Mouse (Mus musculus): Measurements from ENCODE around the gene Cept1. TPM values are rescaled to one million over a fixed set of nuclear protein-coding genes. Genes with fewer than 3 reads are reported as not detected.

Cept1 gene
- polyA plus RNA-seq, 1 experiment from 2014 or later = 42.6 TPM

DNA sequence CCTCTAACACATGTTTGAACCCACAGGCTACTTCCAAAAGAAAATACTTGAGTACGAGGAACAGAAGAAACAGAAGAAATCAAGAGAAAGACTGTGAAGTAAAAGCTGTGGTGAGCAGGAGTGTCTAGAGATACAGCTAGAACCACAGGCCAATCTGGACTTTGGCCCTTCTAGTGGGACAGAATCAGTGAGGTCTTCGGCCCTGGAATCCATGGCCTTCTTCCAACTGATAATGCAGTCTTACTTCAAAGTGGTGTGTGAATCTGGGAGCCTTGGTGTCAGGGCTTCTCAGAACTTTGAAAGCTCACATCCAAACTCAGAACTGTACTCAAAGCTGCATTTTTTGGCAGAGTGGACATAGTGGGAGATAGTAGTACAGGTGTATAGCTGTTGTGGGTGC is 47.1 kb downstream of the Cept1 start:
- H3K4me2 ChIP-seq (replicated peaks; ENCODE audit: low read depth, low read length) = no peak overlapping the region
- H3K9ac ChIP-seq (ENCODE audit: low read depth, low read length) = no peak overlapping the region
- H3K4me3 ChIP-seq (ENCODE audit: low read depth, low read length) = no peak overlapping the region
- no peaks in the 10 kb centered on the region for H3K27me3 ChIP-seq (ENCODE audit: control insufficient read depth, insufficient read depth, low read length)
- H3K9me3 ChIP-seq (ENCODE audit: control insufficient read depth, low read length) = no peaks in the 10 kb centered on the region
- H3K27ac ChIP-seq (ENCODE audit: low read depth, low read length) = no peak overlapping the region
- DNase-seq (ENCODE audit: low spot score) (no peak), ATAC-seq (ENCODE audit: low FRiP score) (no peak)
- no peaks in the 10 kb centered on the region for H3K4me1 ChIP-seq (replicated peaks; ENCODE audit: control insufficient read depth, insufficient read depth, low read length)
- 93% methylated on average over 2 of the region's 2 CpGs for WGBS
- 0 out of 2 replicates have a peak, but pooled peaks cover 2% of the 10 kb centered on the region for H3K36me3 ChIP-seq (ENCODE audit: control insufficient read depth, insufficient read depth, low read length)

DNA sequence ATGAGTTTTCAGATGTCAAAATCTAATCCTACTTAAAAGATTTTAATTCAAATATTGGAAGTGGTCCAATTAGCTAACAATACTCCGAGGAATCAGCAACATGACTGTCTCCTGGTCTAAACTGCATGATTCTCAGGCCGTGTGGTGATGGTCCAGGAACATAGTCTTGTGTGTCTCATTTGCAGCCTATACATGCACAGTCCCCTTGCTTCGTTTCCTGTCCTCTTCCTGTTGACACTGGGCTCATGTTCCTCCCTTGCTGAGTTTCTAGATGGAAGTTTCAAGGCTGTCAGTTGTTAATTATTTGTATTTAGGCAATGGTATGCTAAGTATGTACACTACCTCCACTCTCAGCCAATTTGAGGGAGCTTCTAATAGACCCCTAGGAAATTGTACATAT is 50.6 kb downstream of the Cept1 start:
- no peak for DNase-seq (ENCODE audit: low spot score)
- ATAC-seq (ENCODE audit: low FRiP score) = no peak
- no peak overlapping the region for H3K4me3 ChIP-seq (ENCODE audit: low read depth, low read length)
- H3K4me2 ChIP-seq (replicated peaks; ENCODE audit: low read depth, low read length) = no peak overlapping the region
- no peaks in the 10 kb centered on the region for H3K36me3 ChIP-seq (ENCODE audit: control insufficient read depth, insufficient read depth, low read length)
- H3K4me1 ChIP-seq (replicated peaks; ENCODE audit: control insufficient read depth, insufficient read depth, low read length) = no peaks in the 10 kb centered on the region
- no peaks in the 10 kb centered on the region for H3K9me3 ChIP-seq (ENCODE audit: control insufficient read depth, low read length)
- no peaks in the 10 kb centered on the region for H3K27me3 ChIP-seq (ENCODE audit: control insufficient read depth, insufficient read depth, low read length)
- no peak overlapping the region for H3K27ac ChIP-seq (ENCODE audit: low read depth, low read length)
- 81% methylated on average over 3 of the region's 3 CpGs for WGBS
- H3K9ac ChIP-seq (ENCODE audit: low read depth, low read length) = no peak overlapping the region

DNA sequence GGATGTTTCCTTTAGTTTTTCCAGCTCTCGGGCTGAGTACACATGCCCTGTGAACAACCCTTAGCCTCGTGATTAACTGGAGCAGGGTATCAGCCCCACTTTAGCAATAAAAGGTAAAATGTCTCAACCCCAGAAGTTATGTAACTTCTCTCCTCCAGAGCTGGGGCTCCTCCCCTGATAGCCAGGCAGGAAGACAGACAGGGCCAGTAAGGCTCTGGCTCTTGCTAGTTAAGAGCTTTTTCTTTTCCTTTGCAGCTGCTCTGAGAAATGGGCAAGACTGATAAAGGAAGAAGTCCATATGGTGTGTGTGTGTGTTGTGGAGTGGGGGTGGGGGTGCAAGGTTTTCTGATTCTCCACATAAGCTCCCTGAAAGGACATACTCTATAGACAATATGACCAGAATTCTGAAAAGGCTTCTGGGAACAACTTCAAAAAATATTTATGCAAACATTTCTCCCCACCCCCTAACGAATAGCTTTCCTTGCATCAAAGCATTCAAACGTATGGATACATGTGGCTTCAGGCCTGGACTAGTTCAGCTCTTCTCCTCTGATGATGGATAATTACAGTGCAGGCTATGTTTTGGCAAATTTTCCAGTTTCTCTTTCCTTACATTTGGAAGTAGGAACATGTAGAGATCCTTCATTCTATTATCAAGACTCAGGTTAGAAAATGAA is 51.4 kb downstream of the Cept1 start:
- H3K36me3 ChIP-seq (ENCODE audit: control insufficient read depth, insufficient read depth, low read length) = no peaks in the 10 kb centered on the region
- H3K4me1 ChIP-seq (replicated peaks; ENCODE audit: control insufficient read depth, insufficient read depth, low read length) = no peaks in the 10 kb centered on the region
- no peaks in the 10 kb centered on the region for H3K9me3 ChIP-seq (ENCODE audit: control insufficient read depth, low read length)
- no peak overlapping the region for H3K27ac ChIP-seq (ENCODE audit: low read depth, low read length)
- H3K9ac ChIP-seq (ENCODE audit: low read depth, low read length) = no peak overlapping the region
- ATAC-seq (ENCODE audit: low FRiP score) (no peak), DNase-seq (ENCODE audit: low spot score) (no peak)
- 78% methylated on average over 4 of the region's 4 CpGs for WGBS
- H3K4me2 ChIP-seq (replicated peaks; ENCODE audit: low read depth, low read length) = no peak overlapping the region
- no peak overlapping the region for H3K4me3 ChIP-seq (ENCODE audit: low read depth, low read length)
- no peaks in the 10 kb centered on the region for H3K27me3 ChIP-seq (ENCODE audit: control insufficient read depth, insufficient read depth, low read length)

DNA sequence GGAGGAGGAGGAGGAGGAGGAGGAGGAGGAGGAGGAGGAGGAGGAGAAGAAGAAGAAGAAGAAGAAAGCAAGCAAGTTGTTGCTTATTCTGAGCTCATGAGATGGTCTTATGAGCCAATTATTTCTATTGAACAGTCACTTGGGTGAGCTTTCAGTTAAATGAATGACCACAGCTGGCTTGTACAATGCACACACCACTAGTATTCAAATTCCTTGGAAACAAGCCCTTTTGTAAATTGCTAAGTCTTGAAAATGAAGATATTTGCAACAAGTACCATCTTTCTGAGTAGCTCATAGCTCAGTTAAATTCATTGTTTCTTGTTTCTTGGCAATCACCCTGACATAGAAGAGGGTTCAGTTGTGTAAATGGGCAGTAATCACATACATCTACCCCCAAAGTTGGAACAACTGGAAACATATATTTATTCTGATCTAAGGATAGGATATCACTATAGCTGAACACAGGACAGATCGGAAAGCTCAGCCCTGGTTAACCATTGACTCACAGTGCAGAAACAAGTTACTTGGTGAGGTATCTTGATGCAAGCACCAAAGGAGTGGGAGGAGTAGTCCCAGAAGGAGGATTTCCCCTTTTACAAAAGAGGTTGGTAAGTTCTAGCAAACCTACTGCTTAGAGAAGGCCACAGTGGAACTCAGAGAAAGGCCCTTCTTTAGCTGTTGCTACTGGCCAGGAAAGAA is 52.1 kb downstream of the Cept1 start:
- H3K4me3 ChIP-seq (ENCODE audit: low read depth, low read length) = no peak overlapping the region

DNA sequence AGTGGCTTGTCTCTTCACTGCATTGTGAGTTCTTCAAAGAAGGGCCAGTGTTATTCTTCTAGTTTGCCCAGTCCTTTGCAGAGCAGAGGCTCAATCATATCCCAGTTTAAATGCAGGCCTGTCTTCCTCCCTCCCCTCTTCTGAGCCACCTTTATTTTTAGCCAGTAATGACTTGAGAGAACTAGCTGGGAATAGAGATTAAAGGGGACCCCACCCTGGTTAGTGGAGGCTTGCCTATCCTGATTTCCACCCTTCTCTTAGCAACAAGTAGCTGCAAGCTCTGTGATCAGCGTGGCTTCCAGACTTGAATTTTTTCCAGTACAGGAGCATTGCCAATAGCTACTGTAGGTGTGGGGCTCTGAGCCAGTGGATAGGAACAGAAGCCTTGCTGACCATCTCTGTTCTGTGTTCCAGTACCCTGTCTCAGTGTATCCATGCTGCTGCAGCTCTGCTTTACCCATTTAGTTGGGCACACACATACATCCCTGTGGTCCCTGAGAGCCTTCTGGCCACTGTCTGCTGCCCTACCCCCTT is 53.1 kb downstream of the Cept1 start:
- ATAC-seq (ENCODE audit: low FRiP score) (no peak), DNase-seq (ENCODE audit: low spot score) (no peak)
- Histone ChIP-seq H3K4me3 (ENCODE audit: low read depth, low read length) (no peak overlapping the region), H3K9ac (ENCODE audit: low read depth, low read length) (no peak overlapping the region), H3K27ac (ENCODE audit: low read depth, low read length) (no peak overlapping the region), H3K4me1 (replicated peaks; ENCODE audit: control insufficient read depth, insufficient read depth, low read length) (no peaks in the 10 kb centered on the region), H3K4me2 (replicated peaks; ENCODE audit: low read depth, low read length) (no peak overlapping the region), H3K27me3 (ENCODE audit: control insufficient read depth, insufficient read depth, low read length) (no peaks in the 10 kb centered on the region), H3K36me3 (ENCODE audit: control insufficient read depth, insufficient read depth, low read length) (no peaks in the 10 kb centered on the region), H3K9me3 (ENCODE audit: control insufficient read depth, low read length) (no peaks in the 10 kb centered on the region)
- 88% methylated on average over 1 of the region's 1 CpGs for WGBS

More for the DNA sequence above, 52.1 kb downstream of the Cept1 start:
- Histone ChIP-seq H3K9me3 (ENCODE audit: control insufficient read depth, low read length) (no peaks in the 10 kb centered on the region), H3K36me3 (ENCODE audit: control insufficient read depth, insufficient read depth, low read length) (no peaks in the 10 kb centered on the region), H3K4me1 (replicated peaks; ENCODE audit: control insufficient read depth, insufficient read depth, low read length) (no peaks in the 10 kb centered on the region), H3K4me2 (replicated peaks; ENCODE audit: low read depth, low read length) (no peak overlapping the region), H3K9ac (ENCODE audit: low read depth, low read length) (no peak overlapping the region), H3K27me3 (ENCODE audit: control insufficient read depth, insufficient read depth, low read length) (no peaks in the 10 kb centered on the region), H3K27ac (ENCODE audit: low read depth, low read length) (no peak overlapping the region)
- ATAC-seq (ENCODE audit: low FRiP score) = no peak
- 94% methylated on average over 1 of the region's 1 CpGs for WGBS
- no peak for DNase-seq (ENCODE audit: low spot score)

DNA sequence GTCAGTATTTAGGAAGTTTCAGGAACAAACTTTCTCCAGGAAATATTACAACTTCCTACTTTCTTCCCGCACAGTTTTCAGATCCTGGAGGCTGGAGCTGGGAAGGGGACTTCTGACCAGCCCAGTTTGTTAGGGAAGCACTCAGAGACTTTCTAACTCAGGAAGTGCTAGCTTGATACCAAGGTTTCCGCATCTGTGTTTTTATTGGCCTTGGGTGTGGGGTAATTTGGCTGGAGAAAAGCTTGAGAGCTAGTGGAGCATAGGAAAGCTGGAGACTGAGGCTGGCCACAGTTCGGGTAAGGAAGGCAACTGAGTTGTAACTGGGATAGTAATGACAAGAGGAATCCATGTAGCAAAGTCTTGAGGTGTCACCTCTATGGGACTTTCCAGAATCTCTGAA is 53.7 kb downstream of the Cept1 start:
- DNase-seq (ENCODE audit: low spot score) (no peak), ATAC-seq (ENCODE audit: low FRiP score) (no peak)
- no peak overlapping the region for H3K27ac ChIP-seq (ENCODE audit: low read depth, low read length)
- H3K27me3 ChIP-seq (ENCODE audit: control insufficient read depth, insufficient read depth, low read length) = no peaks in the 10 kb centered on the region
- H3K4me3 ChIP-seq (ENCODE audit: low read depth, low read length) = no peak overlapping the region
- H3K9me3 ChIP-seq (ENCODE audit: control insufficient read depth, low read length) = no peaks in the 10 kb centered on the region
- H3K36me3 ChIP-seq (ENCODE audit: control insufficient read depth, insufficient read depth, low read length) = no peaks in the 10 kb centered on the region
- H3K9ac ChIP-seq (ENCODE audit: low read depth, low read length) = no peak overlapping the region
- no peaks in the 10 kb centered on the region for H3K4me1 ChIP-seq (replicated peaks; ENCODE audit: control insufficient read depth, insufficient read depth, low read length)
- H3K4me2 ChIP-seq (replicated peaks; ENCODE audit: low read depth, low read length) = no peak overlapping the region
- 84% methylated on average over 3 of the region's 3 CpGs for WGBS

DNA sequence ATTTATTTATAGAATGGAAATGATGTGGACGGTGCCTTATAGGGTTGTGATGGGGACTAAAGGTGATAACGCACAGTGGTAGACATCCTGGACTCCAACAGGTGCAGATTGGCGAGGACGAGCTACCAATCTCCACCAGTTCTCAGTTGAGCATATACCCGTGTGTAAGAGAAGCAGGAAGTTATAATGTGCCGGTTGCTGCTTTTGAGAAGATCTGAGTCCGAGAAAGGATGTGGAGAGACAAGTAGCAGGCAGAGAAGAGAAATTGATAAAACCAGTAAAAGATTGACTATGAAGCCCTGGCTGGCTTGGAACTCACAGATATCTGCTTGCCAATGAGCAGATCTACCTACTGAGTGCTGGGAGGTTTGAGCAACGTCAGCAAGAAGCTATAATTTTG is 54.4 kb downstream of the Cept1 start:
- no peak overlapping the region for H3K4me2 ChIP-seq (replicated peaks; ENCODE audit: low read depth, low read length)
- H3K9ac ChIP-seq (ENCODE audit: low read depth, low read length) = no peak overlapping the region
- no peaks in the 10 kb centered on the region for H3K9me3 ChIP-seq (ENCODE audit: control insufficient read depth, low read length)
- no peak for ATAC-seq (ENCODE audit: low FRiP score)
- no peaks in the 10 kb centered on the region for H3K4me1 ChIP-seq (replicated peaks; ENCODE audit: control insufficient read depth, insufficient read depth, low read length)
- no peak for DNase-seq (ENCODE audit: low spot score)
- H3K27me3 ChIP-seq (ENCODE audit: control insufficient read depth, insufficient read depth, low read length) = no peaks in the 10 kb centered on the region
- H3K4me3 ChIP-seq (ENCODE audit: low read depth, low read length) = no peak overlapping the region
- H3K36me3 ChIP-seq (ENCODE audit: control insufficient read depth, insufficient read depth, low read length) = no peaks in the 10 kb centered on the region
- no peak overlapping the region for H3K27ac ChIP-seq (ENCODE audit: low read depth, low read length)
- 91% methylated on average over 8 of the region's 8 CpGs for WGBS

DNA sequence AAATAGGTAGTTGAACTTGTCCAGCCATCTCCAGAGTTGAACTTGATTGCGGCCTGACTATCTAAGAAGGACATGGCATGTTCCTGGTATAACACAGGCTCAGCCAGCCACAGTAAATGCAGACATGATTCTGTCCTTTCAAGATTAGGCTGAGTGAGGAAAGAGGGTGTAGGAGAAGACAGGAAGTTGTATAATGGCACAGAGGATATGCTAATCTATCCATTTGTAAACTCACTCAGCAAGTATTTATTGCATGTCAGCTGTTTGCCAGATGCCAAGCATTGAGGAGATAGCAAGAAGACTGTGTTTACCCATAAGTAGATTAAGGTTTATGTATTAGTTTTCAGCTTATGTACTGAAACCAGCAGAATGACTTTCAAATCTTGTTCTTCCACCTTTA is 54.9 kb downstream of the Cept1 start:
- no peaks in the 10 kb centered on the region for H3K9me3 ChIP-seq (ENCODE audit: control insufficient read depth, low read length)
- no peak overlapping the region for H3K4me2 ChIP-seq (replicated peaks; ENCODE audit: low read depth, low read length)
- ATAC-seq (ENCODE audit: low FRiP score) (no peak), DNase-seq (ENCODE audit: low spot score) (no peak)
- H3K27me3 ChIP-seq (ENCODE audit: control insufficient read depth, insufficient read depth, low read length) = no peaks in the 10 kb centered on the region
- H3K4me1 ChIP-seq (replicated peaks; ENCODE audit: control insufficient read depth, insufficient read depth, low read length) = no peaks in the 10 kb centered on the region
- no peak overlapping the region for H3K27ac ChIP-seq (ENCODE audit: low read depth, low read length)
- H3K36me3 ChIP-seq (ENCODE audit: control insufficient read depth, insufficient read depth, low read length) = no peaks in the 10 kb centered on the region
- H3K9ac ChIP-seq (ENCODE audit: low read depth, low read length) = no peak overlapping the region
- no peak overlapping the region for H3K4me3 ChIP-seq (ENCODE audit: low read depth, low read length)
- 90% methylated on average over 1 of the region's 1 CpGs for WGBS

DNA sequence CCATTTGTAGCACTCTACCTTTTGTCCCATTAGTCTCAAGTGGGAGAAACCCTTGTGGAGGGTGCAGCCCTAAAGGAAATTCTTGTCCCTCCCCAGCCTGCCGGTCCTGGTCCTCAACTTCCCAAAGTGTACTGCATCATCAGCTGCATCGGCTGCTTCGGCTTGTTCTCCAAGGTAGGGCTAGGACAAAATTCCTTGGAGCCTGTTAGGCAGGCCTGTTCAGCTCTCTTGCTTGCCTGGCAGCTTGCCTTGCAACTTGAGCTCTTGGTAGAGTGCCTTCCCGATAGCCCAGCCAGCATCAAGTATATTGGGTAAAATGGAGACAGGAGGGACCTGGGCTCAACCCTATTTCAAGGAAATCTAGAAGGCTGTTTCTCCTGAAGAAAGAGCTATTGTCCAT is 57.4 kb downstream of the Cept1 start:
- WGBS = 89% methylated on average over 4 of the region's 4 CpGs
- Histone ChIP-seq H3K27me3 (ENCODE audit: control insufficient read depth, insufficient read depth, low read length) (no peaks in the 10 kb centered on the region), H3K27ac (ENCODE audit: low read depth, low read length) (no peak overlapping the region), H3K36me3 (ENCODE audit: control insufficient read depth, insufficient read depth, low read length) (no peaks in the 10 kb centered on the region), H3K4me1 (replicated peaks; ENCODE audit: control insufficient read depth, insufficient read depth, low read length) (no peaks in the 10 kb centered on the region), H3K9ac (ENCODE audit: low read depth, low read length) (no peak overlapping the region), H3K9me3 (ENCODE audit: control insufficient read depth, low read length) (no peaks in the 10 kb centered on the region), H3K4me3 (ENCODE audit: low read depth, low read length) (no peak overlapping the region), H3K4me2 (replicated peaks; ENCODE audit: low read depth, low read length) (no peak overlapping the region)
- no peak for DNase-seq (ENCODE audit: low spot score)
- no peak for ATAC-seq (ENCODE audit: low FRiP score)
